Mouse (Mus musculus): Measurements from ENCODE around the gene Sdc3. TPM values are rescaled to one million over a fixed set of nuclear protein-coding genes. Genes with fewer than 3 reads are reported as not detected.

Sdc3 gene
- polyA plus RNA-seq, 1 experiment = 14.2 TPM

- H3K27ac ChIP-seq (ENCODE audit: insufficient read depth, low read depth, low read length) = no peak overlapping the region
- 69% methylated on average over 7 of the region's 7 CpGs for WGBS
Observed at GRCm38 (mm10) chr4:130805746-130806145, 13.4 kb downstream of the Sdc3 start.

DNA sequence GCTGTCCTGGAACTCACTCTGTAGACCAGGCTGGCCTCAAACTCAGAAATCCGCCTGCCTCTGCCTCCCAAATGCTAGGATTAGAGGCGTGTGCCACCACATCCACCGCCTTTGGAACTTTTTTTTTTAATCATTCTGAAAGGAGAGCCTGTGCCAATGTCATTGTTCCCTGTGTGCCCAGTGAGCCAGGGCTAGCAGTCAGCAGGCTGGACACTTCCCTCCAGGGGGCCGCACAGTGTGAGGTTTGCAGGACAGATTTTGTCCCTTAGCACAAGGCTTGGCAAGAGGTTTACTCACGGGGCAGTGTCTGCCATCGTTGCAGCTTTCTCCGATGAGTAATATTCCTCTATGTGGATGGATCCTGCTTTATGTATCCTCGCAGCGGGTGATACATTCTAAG, 14.4 kb downstream of the Sdc3 start:
- no peaks in the 10 kb centered on the region for H3K27me3 ChIP-seq (ENCODE audit: control insufficient read depth, insufficient read depth, low read length)
- no peaks in the 10 kb centered on the region for H3K36me3 ChIP-seq (ENCODE audit: control insufficient read depth, insufficient read depth, low read length)
- WGBS = 90% methylated on average over 9 of the region's 9 CpGs
- no peak overlapping the region for H3K27ac ChIP-seq (ENCODE audit: insufficient read depth, low read depth, low read length)
- no peak for TF ChIP-seq CTCF (IDR thresholded peaks at IDR 0.05; ENCODE audit: extremely low read depth, insufficient read length, insufficient replicate concordance, low read depth, low read length)
- no peak for TF ChIP-seq POLR2A (IDR thresholded peaks at IDR 0.05; ENCODE audit: low read depth, low read length)
- H3K4me3 ChIP-seq (ENCODE audit: low read depth, low read length) = no peak overlapping the region
- peaks cover 3% of the 10 kb centered on the region; the same call in 1 of the 2 replicates for H3K4me1 ChIP-seq (ENCODE audit: control insufficient read depth, insufficient read depth, insufficient read length, low read length)

More at GRCm38 (mm10) chr4:130805746-130806145, 13.4 kb downstream of the Sdc3 start:
- peaks cover 3% of the 10 kb centered on the region; the same call in 1 of the 2 replicates for H3K4me1 ChIP-seq (ENCODE audit: control insufficient read depth, insufficient read depth, insufficient read length, low read length)
- H3K36me3 ChIP-seq (ENCODE audit: control insufficient read depth, insufficient read depth, low read length) = no peaks in the 10 kb centered on the region
- no peak for TF ChIP-seq POLR2A (IDR thresholded peaks at IDR 0.05; ENCODE audit: low read depth, low read length)
- no peak for TF ChIP-seq CTCF (IDR thresholded peaks at IDR 0.05; ENCODE audit: extremely low read depth, insufficient read length, insufficient replicate concordance, low read depth, low read length)
- no peak overlapping the region for H3K4me3 ChIP-seq (ENCODE audit: low read depth, low read length)
- H3K27me3 ChIP-seq (ENCODE audit: control insufficient read depth, insufficient read depth, low read length) = no peaks in the 10 kb centered on the region

- Histone ChIP-seq H3K27me3 (ENCODE audit: control insufficient read depth, insufficient read depth, low read length) (no peaks in the 10 kb centered on the region), H3K4me1 (ENCODE audit: control insufficient read depth, insufficient read depth, insufficient read length, low read length) (no peaks in the 10 kb centered on the region; the same call in 1 of the 2 replicates), H3K36me3 (ENCODE audit: control insufficient read depth, insufficient read depth, low read length) (no peaks in the 10 kb centered on the region), H3K27ac (ENCODE audit: insufficient read depth, low read depth, low read length) (no peak overlapping the region), H3K4me3 (ENCODE audit: low read depth, low read length) (no peak overlapping the region)
- no peak for TF ChIP-seq POLR2A (IDR thresholded peaks at IDR 0.05; ENCODE audit: low read depth, low read length)
- no peak for TF ChIP-seq CTCF (IDR thresholded peaks at IDR 0.05; ENCODE audit: extremely low read depth, insufficient read length, insufficient replicate concordance, low read depth, low read length)
- 73% methylated on average over 5 of the region's 5 CpGs for WGBS
Observed at GRCm38 (mm10) chr4:130809784-130810183, 17.4 kb downstream of the Sdc3 start.

- TF ChIP-seq POLR2A (IDR thresholded peaks at IDR 0.05; ENCODE audit: low read depth, low read length) (no peak), CTCF (IDR thresholded peaks at IDR 0.05; ENCODE audit: extremely low read depth, insufficient read length, insufficient replicate concordance, low read depth, low read length) (no peak)
- Histone ChIP-seq H3K4me3 (ENCODE audit: low read depth, low read length) (no peak overlapping the region), H3K27ac (ENCODE audit: insufficient read depth, low read depth, low read length) (no peak overlapping the region), H3K36me3 (ENCODE audit: control insufficient read depth, insufficient read depth, low read length) (no peaks in the 10 kb centered on the region), H3K27me3 (ENCODE audit: control insufficient read depth, insufficient read depth, low read length) (no peaks in the 10 kb centered on the region), H3K4me1 (ENCODE audit: control insufficient read depth, insufficient read depth, insufficient read length, low read length) (no peaks in the 10 kb centered on the region; the same call in 1 of the 2 replicates)
- 49% methylated on average over 2 of the region's 3 CpGs for WGBS
Observed at GRCm38 (mm10) chr4:130810845-130811244, 18.5 kb downstream of the Sdc3 start.

DNA sequence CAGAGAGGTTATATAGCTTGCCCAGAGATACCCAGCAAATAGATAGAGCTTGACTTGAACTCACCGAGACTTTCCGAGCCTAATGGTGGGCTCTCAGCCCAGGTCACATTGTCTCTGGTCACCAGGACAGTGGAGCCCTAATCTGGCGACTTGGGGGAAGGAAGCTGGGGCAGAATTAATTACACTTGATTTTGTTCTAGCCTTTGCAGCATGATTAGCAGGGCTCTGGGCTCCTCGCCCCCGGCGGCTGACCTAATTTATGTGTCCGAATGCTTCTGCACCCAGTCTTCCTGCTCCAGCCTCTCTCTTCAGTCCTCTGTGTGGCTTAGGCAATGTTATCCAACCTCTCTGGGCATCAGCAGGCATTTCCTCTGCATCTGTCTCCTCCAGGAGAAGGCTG, 19.0 kb downstream of the Sdc3 start:
- TF ChIP-seq POLR2A (IDR thresholded peaks at IDR 0.05; ENCODE audit: low read depth, low read length) = no peak
- TF ChIP-seq CTCF (IDR thresholded peaks at IDR 0.05; ENCODE audit: extremely low read depth, insufficient read length, insufficient replicate concordance, low read depth, low read length) = no peak
- Histone ChIP-seq H3K4me1 (ENCODE audit: control insufficient read depth, insufficient read depth, insufficient read length, low read length) (no peaks in the 10 kb centered on the region; the same call in 1 of the 2 replicates), H3K27me3 (ENCODE audit: control insufficient read depth, insufficient read depth, low read length) (no peaks in the 10 kb centered on the region), H3K27ac (ENCODE audit: insufficient read depth, low read depth, low read length) (no peak overlapping the region), H3K36me3 (ENCODE audit: control insufficient read depth, insufficient read depth, low read length) (no peaks in the 10 kb centered on the region), H3K4me3 (ENCODE audit: low read depth, low read length) (no peak overlapping the region)
- 71% methylated on average over 7 of the region's 7 CpGs for WGBS

GRCm38 (mm10) chr4:130813958-130814357, 21.6 kb downstream of the Sdc3 start:
- H3K27me3 ChIP-seq (ENCODE audit: control insufficient read depth, insufficient read depth, low read length) = no peaks in the 10 kb centered on the region
- no peaks in the 10 kb centered on the region; the same call in 1 of the 2 replicates for H3K4me1 ChIP-seq (ENCODE audit: control insufficient read depth, insufficient read depth, insufficient read length, low read length)
- H3K27ac ChIP-seq (ENCODE audit: insufficient read depth, low read depth, low read length) = no peak overlapping the region
- TF ChIP-seq POLR2A (IDR thresholded peaks at IDR 0.05; ENCODE audit: low read depth, low read length) (no peak), CTCF (IDR thresholded peaks at IDR 0.05; ENCODE audit: extremely low read depth, insufficient read length, insufficient replicate concordance, low read depth, low read length) (no peak)
- no peaks in the 10 kb centered on the region for H3K36me3 ChIP-seq (ENCODE audit: control insufficient read depth, insufficient read depth, low read length)
- WGBS = 47% methylated on average over 2 of the region's 2 CpGs
- no peak overlapping the region for H3K4me3 ChIP-seq (ENCODE audit: low read depth, low read length)

DNA sequence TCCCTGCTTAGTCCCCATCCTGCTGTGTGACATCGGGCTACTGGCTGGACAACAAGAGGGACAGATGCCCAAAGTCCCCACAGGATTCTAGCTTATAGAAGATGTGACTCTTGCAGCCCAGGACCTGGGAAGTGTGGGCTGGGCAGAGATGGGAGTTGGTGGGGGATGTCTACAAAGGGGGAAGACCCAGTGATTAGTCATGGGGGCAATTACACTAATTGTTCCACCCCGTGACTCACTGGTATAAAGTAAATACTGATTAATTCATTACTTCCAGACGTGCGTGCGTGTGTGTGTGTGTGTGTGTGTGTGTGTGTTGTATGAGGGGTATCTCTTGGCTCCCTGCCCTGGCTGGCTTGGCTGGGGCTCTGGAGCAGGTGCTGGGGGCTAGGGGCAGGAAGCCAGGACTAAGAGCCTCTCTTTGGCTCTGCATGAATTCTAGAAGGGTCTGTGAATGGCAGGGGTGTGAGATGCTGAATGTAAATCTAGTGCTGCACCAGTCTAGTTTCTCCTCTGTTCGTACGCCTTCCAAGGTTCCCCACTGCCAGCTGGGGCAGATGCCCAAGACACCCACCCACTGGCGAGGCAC, 22.5 kb downstream of the Sdc3 start:
- WGBS = 46% methylated on average over 8 of the region's 8 CpGs
- no peaks in the 10 kb centered on the region for H3K4me1 ChIP-seq (ENCODE audit: control insufficient read depth, insufficient read depth, insufficient read length, low read length)
- H3K27me3 ChIP-seq (ENCODE audit: control insufficient read depth, insufficient read depth, low read length) = no peaks in the 10 kb centered on the region
- H3K36me3 ChIP-seq (ENCODE audit: control insufficient read depth, insufficient read depth, low read length) = no peaks in the 10 kb centered on the region
- H3K4me3 ChIP-seq (ENCODE audit: low read depth, low read length) = no peak overlapping the region
- no peak overlapping the region for H3K27ac ChIP-seq (ENCODE audit: insufficient read depth, low read depth, low read length)
- TF ChIP-seq POLR2A (IDR thresholded peaks at IDR 0.05; ENCODE audit: low read depth, low read length) = no peak
- no peak for TF ChIP-seq CTCF (IDR thresholded peaks at IDR 0.05; ENCODE audit: extremely low read depth, insufficient read length, insufficient replicate concordance, low read depth, low read length)
